Mouse (Mus musculus) MEL-GATA-1-ER (cell line): ENCODE results near the gene Cytl1.

Experiments
- DNase-seq: peaks from one replicate; pipeline ENCODE4 v3.0.0-alpha.2; 2012; ENCODE audit warnings: low read depth; ENCODE audit errors: extremely low read depth

Cytl1 gene

DNA sequence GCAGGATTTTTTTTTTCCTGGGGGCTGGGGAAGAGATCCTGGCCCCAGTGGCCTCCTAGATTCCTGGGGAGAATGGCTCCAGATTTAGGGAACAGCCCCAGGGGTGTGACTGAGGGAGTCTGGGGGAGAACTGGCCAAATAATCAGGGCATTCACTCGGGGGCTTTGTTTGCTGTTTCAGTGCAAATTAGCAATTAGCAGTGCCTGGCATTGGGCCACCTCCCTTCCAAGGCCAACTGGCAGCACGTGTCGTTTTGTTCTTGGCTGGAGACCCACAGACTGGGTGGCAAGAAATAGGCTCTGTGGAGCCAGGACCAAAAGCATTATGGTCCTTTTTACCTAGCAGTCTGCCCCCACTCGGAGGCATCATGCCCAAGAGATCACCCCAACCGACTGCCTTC, 33.7 kb downstream of the Cytl1 start:
- no peak for DNase-seq

- no peak for DNase-seq
Observed at GRCm38 (mm10) chr5:37770870-37771269, 35.6 kb downstream of the Cytl1 start.

DNA sequence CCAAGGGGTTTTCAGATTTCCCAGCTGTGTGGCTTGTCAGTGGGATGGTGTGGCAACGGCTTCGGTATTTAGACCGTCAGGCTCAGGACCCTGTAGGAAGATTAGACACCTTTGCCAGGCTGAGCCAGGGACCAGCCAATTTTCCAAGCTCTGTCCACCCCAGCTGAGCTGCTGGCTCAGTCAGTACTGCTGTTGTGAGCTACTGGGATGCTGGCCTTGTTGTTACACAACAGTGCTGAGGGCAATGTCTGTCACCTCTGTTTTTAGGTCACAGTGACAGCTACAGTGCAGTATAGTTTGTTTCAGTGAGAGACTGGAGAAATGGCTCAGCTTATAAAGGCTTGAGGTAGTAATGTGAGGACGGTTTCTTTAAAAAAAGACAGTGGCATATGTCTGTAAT, 38.7 kb downstream of the Cytl1 start:
- DNase-seq, result no peak

DNA sequence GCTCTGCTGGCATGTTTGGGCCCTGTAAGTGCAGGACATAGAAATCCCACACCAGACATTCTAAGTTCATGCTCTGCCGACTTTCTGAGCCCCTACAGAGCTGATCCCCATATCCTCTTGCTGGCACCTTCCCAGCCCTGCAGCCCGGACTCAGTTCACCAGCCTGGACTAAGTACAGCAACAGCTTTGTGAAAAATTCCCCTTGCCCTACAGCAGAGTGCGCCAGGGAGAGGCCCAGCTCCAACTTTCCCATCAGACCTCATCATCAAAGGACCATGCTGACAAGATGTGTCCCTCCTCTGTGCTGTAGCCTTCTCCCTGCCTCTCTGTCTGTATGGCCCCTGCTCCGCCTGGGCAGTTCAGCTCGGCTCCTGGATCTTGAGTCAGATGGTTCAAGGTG, 40.4 kb downstream of the Cytl1 start:
- DNase-seq, result no peak

DNA sequence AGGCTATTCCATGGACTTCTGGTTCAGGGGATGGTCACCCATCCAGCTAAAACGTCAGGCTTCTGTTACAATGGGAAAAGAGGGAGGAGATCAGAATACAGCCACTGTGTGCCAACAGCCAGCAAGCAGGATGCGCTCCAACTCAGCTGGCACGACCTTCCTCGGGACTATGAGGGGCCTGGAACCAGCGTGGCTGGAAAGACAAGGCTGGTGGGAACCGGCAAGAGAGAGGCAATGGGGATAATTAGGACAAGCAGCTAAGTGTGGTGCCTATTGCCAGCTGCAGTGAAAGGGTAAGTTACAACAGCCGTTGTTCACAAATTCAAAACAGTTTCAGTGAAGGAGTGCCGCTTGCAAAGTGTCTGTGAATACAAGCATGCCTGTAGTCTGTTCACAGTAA, 48.0 kb downstream of the Cytl1 start:
- DNase-seq, result no peak

DNA sequence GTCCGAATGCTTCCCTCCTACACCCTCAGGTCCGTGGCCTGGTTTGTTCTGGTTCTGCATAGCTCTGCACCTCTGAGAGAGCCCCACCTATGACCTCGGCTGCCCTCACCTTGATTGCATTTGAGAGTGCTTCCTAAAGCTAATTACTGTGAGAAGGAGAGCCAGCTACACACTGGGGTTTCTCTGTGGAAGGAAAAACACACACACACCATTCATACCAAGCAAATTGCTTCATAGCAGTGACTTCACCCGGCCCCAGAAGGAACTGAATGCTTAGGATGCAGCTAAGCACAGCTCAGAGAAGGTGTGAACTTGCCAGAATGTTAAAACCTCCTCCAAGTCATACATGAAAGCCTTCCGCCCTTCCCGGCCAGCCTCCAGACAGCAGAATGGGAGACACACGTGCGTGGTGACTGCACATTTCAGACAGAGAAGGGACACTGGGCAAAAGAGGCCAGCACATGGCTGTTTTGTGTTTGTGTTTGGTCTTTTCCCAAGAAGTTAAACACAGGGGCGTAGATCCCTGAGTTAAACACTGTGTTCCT, 49.6 kb downstream of the Cytl1 start:
- DNase-seq, result no peak
